Mouse (Mus musculus) bone marrow macrophage, adult 2 months (primary cell): ENCODE measurements around the gene Tmem235.

Experiments used
- CTCF ChIP-seq: IDR thresholded peaks from 2 replicates; pipeline ENCODE4 v1.5.1; 2012; ENCODE audit warnings: low read depth, mild to moderate bottlenecking, low read length, moderate library complexity
- POLR2A ChIP-seq: IDR thresholded peaks from 2 replicates; pipeline ENCODE4 v1.6.1; 2012; ENCODE audit warnings: mild to moderate bottlenecking, low read depth, low read length, borderline replicate concordance

GRCm38 (mm10) chr11:117820173-117820572, 40.4 kb upstream of the Tmem235 start:
- TF ChIP-seq CTCF (no peak), POLR2A (no peak)
